Mouse (Mus musculus) spleen, adult 2 months (tissue): ENCODE measurements at regions not wholly inside any gene's neighbourhood (a gene's known extent, or its start where the extent isn't known, plus 50 kb on each side); places are given as distances from the start of the nearest gene placed in this dataset.

Experiments used
- CTCF ChIP-seq: fragments of 200-500 bp; IDR thresholded peaks from 2 replicates; pipeline ENCODE4 v1.5.1; 2011; ENCODE audit warnings: mild to moderate bottlenecking, inconsistent platforms; ENCODE audit not compliant: insufficient read depth, insufficient read length, insufficient replicate concordance; ENCODE audit errors: extremely low read depth
- POLR2A ChIP-seq: fragments of 200-500 bp; IDR thresholded peaks from 2 replicates; pipeline ENCODE4 v1.6.1; 2011; ENCODE audit warnings: low read depth, low read length, inconsistent platforms

DNA sequence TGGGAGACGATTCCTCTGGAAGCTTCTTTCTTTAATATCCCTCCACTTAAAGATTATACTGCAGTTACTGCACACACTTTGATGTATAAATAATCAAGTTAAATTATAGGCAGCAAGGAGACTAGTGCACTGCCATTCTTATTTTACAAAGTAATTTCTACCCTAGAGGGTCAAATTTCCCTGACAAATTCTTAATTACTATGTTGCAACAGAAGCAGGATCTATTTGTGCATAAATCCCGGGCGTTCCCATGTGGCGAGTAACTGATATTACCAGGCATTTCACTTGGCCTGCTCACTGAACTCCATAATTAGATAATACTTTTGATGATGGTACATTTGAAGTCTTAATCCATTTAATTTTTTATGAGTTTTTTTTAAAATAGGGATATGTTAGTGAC is 222.7 kb downstream of the Rergl start:
- TF ChIP-seq POLR2A (no peak), CTCF (no peak)
